Mouse (Mus musculus) bone marrow, adult 2 months (tissue): Measurements from ENCODE around the gene Thsd7a.

Source experiments
- CTCF ChIP-seq: fragments of 200-500 bp; IDR thresholded peaks from 2 replicates; pipeline ENCODE4 v1.5.1; 2011; ENCODE audit warnings: low read length, control low read depth; ENCODE audit not compliant: control insufficient read depth, insufficient read depth
- POLR2A ChIP-seq: fragments of 200-500 bp; IDR thresholded peaks from 2 replicates; pipeline ENCODE4 v1.6.1; 2011; ENCODE audit warnings: low read depth, mild to moderate bottlenecking, control low read depth, low read length, borderline replicate concordance; ENCODE audit not compliant: control insufficient read depth

GRCm38 (mm10) chr6:12544096-12544495 is 205.1 kb downstream of the Thsd7a start:
- TF ChIP-seq CTCF (no peak), POLR2A (no peak)
